Mouse (Mus musculus) small intestine, adult 2 months (tissue): Measurements from ENCODE around the gene Plxnc1.

ENCODE experiments used
- CTCF ChIP-seq: fragments of 200-500 bp; IDR thresholded peaks from 2 replicates; pipeline ENCODE4 v1.5.1; 2012; ENCODE audit warnings: low read depth, mild to moderate bottlenecking, control low read depth, inconsistent platforms, low read length, moderate library complexity, mixed read lengths; ENCODE audit not compliant: insufficient replicate concordance, insufficient read length; ENCODE audit errors: extremely low read depth
- POLR2A ChIP-seq: fragments of 200-500 bp; IDR thresholded peaks from 2 replicates; pipeline ENCODE4 v1.6.1; 2012; ENCODE audit warnings: low read depth, mild to moderate bottlenecking, control low read depth, inconsistent platforms, low read length, moderate library complexity

GRCm38 (mm10) chr10:94818127-94818526 lies 126.5 kb downstream of the Plxnc1 start:
- TF ChIP-seq CTCF (no peak), POLR2A (no peak)
